Comparison of ENCODE assay signal across 8 mouse cellular contexts in the genomic region with DNA sequence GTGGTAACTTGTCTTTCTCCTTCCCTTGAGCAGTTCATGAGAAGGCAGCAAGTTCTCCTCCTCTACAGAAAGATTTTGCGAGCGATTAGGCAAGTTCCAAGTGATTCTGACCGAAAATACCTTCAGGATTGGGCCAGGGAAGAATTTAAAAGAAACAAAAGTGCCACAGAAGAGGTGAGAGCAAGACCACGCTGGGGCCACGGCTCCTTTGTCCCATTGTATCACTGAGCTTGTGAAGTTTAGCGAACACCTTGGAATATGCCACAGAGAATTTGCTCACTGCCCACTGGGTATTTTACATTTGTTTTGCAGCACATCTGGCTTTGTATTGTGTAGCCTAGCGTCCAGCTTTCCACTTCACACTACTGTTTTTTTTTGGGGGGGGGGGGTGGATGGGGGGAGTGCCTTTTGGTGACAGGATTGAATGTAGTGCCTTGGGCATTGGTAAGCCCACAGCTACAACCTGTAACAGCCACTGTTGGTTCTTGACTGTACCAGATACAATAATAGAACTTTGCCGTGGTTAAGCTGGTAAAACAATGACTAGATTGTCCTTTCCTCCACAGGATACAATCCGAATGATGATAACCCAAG. TPM values are rescaled to one million over a fixed set of nuclear protein-coding genes. Genes with fewer than 3 reads are reported as not detected.
DNase-seq lines count a peak whose midpoint lies in the region; ATAC-seq and TF ChIP-seq lines count a peak whose summit lies in the region.

No protein-coding gene starts in this region.

- no peaks in the 10 kb centered on the region for H3K36me3 ChIP-seq in C2C12 (ENCODE audit: control insufficient read depth, insufficient read depth)
- H3K36me3 ChIP-seq in liver, embryonic 12.5 days: peaks cover 11% of the 10 kb centered on the region; the same call in 1 of the 2 replicates

- no peaks in the 10 kb centered on the region for H3K27me3 ChIP-seq in C2C12 (ENCODE audit: control insufficient read depth, insufficient read depth, insufficient read length)
- no peaks in the 10 kb centered on the region for H3K27me3 ChIP-seq in liver, embryonic 12.5 days (replicated peaks)

- H3K4me2 ChIP-seq in liver, embryonic 12.5 days: peak overlapping the region; percentile 81

- no peaks in the 10 kb centered on the region for H3K9me3 ChIP-seq in liver, embryonic 12.5 days (replicated peaks)

- H3K4me3 ChIP-seq in C2C12 (ENCODE audit: insufficient read depth, poor library complexity, severe bottlenecking): peak overlapping the region; percentile 44
- H3K4me3 ChIP-seq in liver, embryonic 12.5 days: peak overlapping the region; percentile 81

- H3K79me3 ChIP-seq in C2C12 (ENCODE audit: low read depth): peaks cover 2% of the 10 kb centered on the region

- peak overlapping the region; percentile 98 for H3K27ac ChIP-seq in liver, embryonic 12.5 days

- WGBS in liver, embryonic 12.5 days (ENCODE audit: insufficient replicate concordance): 10% methylated on average over 9 of the region's 9 CpGs

- 0 out of 2 replicates have a peak, but pooled peaks have one; percentile 32 for ATAC-seq in erythroblast, adult 5-6 weeks (replicated peaks; ENCODE audit: low FRiP score, poor library complexity, severe bottlenecking)
- ATAC-seq in liver, embryonic 12.5 days: peak; percentile 22
- no peak for ATAC-seq in megakaryocyte-erythroid progenitor cell, adult 5-6 weeks (replicated peaks; ENCODE audit: low FRiP score, low TSS enrichment, poor library complexity, severe bottlenecking)

- peaks cover 15% of the 10 kb centered on the region for H3K4me1 ChIP-seq in liver, embryonic 12.5 days

- H3K9ac ChIP-seq in liver, embryonic 12.5 days: peak overlapping the region; percentile 81

- H3ac ChIP-seq in C2C12 (ENCODE audit: control insufficient read depth, insufficient read length, low read depth): peak overlapping the region; percentile 82

- DNase-seq in embryo, embryonic 11.5 days (ENCODE audit: low read depth, low spot score): peak; percentile 7
- no peak for DNase-seq in embryo, embryonic 10 days (ENCODE audit: low spot score)
- no peak for DNase-seq in adrenal gland, postnatal 10 days
- no peak for DNase-seq in cerebellum, adult 8-10 months

- TF ChIP-seq CTCF in C2C12 (IDR thresholded peaks at IDR 0.05; ENCODE audit: control insufficient read depth, insufficient read depth, insufficient read length): no peak

- H3K79me2 ChIP-seq in C2C12 (ENCODE audit: control insufficient read depth, insufficient read depth): no peaks in the 10 kb centered on the region

TF ChIP-seq in C2C12, 6 proteins besides CTCF, POLR2A, EP300 and RAD21:
- TF ChIP-seq MYOD1 (IDR thresholded peaks at IDR 0.05; ENCODE audit: control insufficient read depth, insufficient read length, low read depth) (no peak), MYOG (IDR thresholded peaks at IDR 0.05; ENCODE audit: control insufficient read depth, extremely low read depth, insufficient read length) (no peak), MAX (IDR thresholded peaks at IDR 0.05) (no peak), USF1 (IDR thresholded peaks at IDR 0.05; ENCODE audit: low read depth) (no peak), FOSL1 (IDR thresholded peaks at IDR 0.05; ENCODE audit: insufficient read depth, low read length, poor library complexity, severe bottlenecking) (no peak), CEBPB (IDR thresholded peaks at IDR 0.05; ENCODE audit: low read depth) (no peak)

RNA-seq across cellular contexts. Expression of gene Lyrm2, which starts 0.6 kb away (rescaled TPM):
- polyA plus RNA-seq in C2C12 (2012; fragmentation: generic; extraction: Trizol): 27.0 TPM
- 9.0 and 11.1 TPM in 2 replicates for total RNA-seq in erythroblast, adult 5-6 weeks (2015; ENCODE audit: low replicate concordance)
- 6.6 and 8.4 TPM in 2 replicates for total RNA-seq in erythroblast, adult 5-6 weeks (2017; ENCODE audit: low replicate concordance)
- 45.2 and 48.3 TPM in 2 replicates for polyA plus RNA-seq in liver, embryonic 12.5 days (2016; fragmentation: Nextera tagmentation; extraction: Ambion mirVana)
- total RNA-seq in megakaryocyte-erythroid progenitor cell, adult 5-6 weeks (2014; fragmentation: Nextera tagmentation): 11.3 and 17.3 TPM in 2 replicates
- 39.0 and 66.1 TPM in 2 replicates for total RNA-seq in megakaryocyte-erythroid progenitor cell, adult 5-6 weeks (2017)
- total RNA-seq in adrenal gland, postnatal 10 days (2021): 10 to 100 TPM; 47.8 to 52.8 TPM
